Mouse (Mus musculus): ENCODE results near the gene Ankrd36. TPM values are rescaled to one million over a fixed set of nuclear protein-coding genes. Genes with fewer than 3 reads are reported as not detected.
"Not testable (repeated sequence)": the region's sequence is repeated elsewhere in the genome, so short reads cannot be mapped to it uniquely, and the experiment has no call there.

Ankrd36 gene
- not detected for total RNA-seq (2021)

DNA sequence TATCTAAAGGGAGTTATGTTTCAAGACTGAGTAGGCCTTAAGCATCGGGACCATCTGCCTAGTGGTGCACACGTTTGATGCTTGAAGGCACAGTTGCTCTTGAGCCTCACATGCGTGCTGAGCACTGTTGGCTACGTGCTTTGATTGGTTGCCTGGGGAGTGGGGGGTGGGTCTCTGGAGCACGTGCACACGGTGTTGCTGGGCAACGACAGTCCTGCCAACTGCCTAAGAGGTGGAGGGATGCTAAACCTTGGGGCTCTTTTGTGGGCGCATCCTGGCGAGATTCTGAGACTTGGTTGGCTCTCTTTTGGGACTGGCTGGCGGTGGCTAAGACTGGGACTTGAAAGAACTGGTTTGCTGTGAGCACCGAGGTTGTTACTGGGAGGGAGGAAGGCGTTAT is at the start of gene Ankrd36:
TSS of gene Ankrd36 (plus strand) at position 211 of the 400 bp plus-strand sequence.
- intact Hi-C loops (cut with DNase I), result no loop called here

DNA sequence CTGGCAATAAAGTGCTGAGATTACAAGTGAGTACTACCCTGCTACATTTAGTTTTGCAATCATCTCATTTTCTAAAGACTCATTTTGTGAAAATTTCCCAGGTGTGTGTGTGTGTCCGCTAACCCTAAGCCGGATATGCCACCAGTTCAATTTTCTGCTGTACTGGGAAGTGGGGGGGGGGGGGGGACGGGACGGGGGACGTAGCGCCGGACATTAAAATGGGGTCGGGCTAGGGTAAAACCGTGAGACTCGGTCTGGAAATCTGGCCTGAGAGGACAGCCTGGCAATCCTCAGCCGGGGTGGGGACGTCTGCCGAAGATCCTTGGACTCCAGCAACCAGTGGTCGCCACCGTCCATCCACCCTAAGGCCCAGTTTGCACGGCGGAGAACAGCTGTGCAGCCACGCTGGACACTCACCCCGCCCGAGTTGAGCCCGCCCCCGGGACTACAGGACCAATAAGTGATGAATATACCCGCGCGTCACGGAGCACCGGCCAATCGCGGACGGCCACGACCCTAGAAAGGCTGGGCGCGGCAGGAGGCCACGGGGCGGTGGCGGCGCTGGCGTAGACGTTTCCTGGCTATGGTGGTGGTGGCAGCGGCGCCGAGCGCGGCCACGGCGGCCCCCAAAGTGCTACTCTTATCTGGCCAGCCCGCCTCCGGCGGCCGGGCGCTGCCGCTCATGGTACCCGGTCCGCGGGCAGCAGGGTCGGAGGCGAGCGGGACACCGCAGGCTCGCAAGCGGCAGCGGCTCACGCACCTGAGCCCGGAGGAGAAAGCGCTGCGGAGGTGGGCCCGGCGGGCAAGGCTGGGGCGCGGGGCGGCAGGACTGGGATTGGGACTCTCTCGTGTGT is 48.8 kb upstream of the Ankrd36 start, which contains the start of gene Xbp1:
TSS of gene Xbp1 (plus strand) at position 248 of the 854 bp plus-strand sequence.
- intact Hi-C loops (cut with DNase I), result no loop called here
- DNase-seq, result peak; percentile 96 to 99

More for the DNA sequence above, at the start of gene Ankrd36:
- DNase-seq, result no peak

DNA sequence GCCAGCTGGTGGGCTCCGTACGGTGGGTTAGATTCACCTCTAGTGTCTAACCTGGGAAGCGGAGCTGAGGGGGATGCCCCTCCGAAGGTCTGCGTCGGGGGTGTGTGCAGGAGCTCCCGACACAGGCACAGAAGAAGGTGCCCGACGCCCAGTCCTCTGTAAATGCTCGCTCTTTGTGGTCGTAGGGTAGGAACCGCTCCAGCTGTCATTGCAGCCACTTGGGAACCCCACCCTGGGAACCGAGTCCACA is 48.3 kb upstream of the Ankrd36 start:
- DNase-seq, result peak in 1 of 2 experiments; percentile 57
- intact Hi-C loops (cut with DNase I), result no loop called here

DNA sequence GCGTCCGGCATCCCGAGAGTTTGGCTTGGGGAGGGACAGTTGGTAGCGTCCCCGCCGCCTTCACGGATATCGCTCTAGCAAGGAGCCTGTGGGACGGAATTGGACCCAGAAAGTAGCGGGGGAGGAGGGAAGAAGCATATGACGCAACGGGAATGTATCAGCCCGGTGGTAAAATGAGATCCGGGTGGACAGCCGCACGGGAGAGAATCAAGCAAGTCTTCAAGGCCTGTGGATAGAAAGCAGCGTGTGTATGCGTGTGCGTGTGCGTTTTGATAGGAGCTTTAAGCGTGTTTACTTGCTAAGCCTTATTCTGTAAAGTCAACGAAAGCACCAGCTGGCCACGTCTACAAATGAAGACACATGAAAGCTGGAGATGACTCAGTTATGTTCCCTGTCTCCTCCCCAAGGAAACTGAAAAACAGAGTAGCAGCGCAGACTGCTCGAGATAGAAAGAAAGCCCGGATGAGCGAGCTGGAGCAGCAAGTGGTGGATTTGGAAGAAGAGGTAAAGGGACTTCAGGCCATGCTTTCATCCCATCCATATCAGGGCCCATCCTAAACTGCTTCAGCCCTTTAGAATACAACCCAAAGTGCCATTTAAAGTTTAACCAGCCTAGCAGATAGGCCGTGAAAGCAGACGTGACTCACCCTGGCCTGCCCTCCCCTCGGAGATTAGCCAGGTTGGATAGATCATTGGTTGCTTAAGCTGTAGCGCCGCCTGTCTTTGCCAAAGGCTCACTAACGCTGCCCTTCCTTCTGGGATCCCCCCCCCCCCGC is 47.8 kb upstream of the Ankrd36 start:
- intact Hi-C loops (cut with DNase I), result loop anchor here (1.0 to 2.0 kb wide), 2 partner anchors 17 to 36 kb away; no protein-coding TSS in a partner anchor
- peak; percentile 67 to 77 for DNase-seq

DNA sequence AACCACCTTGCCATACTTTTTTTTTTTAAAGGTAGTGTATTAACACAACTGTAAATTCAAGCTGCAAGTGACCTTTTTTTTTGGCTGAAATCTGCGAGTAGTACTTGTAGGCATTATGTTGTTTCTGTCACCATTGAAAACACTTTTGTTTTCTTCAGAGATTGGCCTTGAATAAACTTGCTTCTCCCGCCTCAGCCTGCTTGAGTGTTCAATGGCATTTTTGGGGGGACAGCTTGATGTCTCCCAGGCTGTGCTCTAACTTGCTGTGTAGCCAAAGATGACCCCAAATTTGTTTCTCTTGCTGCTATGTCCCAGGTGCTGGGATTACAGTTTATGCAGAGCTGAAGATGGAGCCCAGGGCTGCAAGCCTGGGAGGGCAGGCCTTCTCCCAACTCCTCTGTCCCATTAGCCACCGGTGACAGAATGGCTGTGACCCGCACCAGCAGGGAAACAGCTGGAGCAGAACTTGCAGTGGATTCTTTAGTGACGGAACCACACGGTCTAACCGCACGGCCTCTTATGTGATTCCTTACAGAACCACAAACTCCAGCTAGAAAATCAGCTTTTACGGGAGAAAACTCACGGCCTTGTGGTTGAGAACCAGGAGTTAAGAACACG is 46.6 kb upstream of the Ankrd36 start:
- DNase-seq, result no peak
- intact Hi-C loops (cut with DNase I), result loop anchor here (1.0 to 2.0 kb wide), 2 partner anchors 16 to 38 kb away; no protein-coding TSS in a partner anchor

DNA sequence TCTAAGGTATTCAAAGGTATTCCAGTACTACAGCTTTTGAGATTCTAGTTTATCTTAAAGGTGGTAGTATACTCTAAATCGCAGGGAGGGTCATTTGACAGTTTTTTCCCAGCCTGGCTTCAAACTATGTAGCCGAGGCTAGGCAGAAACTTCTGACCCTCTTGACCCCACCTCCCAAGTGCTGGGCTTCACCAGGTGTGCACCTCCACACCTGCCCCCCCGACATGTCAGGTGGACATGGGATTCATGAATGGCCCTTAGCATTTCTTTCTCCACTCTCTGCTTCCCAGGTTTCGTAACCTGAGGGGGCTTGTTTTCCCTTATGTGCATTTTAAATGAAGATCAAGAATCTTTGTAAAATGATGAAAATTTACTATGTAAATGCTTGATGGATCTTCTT is 44.1 kb upstream of the Ankrd36 start:
- intact Hi-C loops (cut with DNase I), result no loop called here
- DNase-seq, result no peak

DNA sequence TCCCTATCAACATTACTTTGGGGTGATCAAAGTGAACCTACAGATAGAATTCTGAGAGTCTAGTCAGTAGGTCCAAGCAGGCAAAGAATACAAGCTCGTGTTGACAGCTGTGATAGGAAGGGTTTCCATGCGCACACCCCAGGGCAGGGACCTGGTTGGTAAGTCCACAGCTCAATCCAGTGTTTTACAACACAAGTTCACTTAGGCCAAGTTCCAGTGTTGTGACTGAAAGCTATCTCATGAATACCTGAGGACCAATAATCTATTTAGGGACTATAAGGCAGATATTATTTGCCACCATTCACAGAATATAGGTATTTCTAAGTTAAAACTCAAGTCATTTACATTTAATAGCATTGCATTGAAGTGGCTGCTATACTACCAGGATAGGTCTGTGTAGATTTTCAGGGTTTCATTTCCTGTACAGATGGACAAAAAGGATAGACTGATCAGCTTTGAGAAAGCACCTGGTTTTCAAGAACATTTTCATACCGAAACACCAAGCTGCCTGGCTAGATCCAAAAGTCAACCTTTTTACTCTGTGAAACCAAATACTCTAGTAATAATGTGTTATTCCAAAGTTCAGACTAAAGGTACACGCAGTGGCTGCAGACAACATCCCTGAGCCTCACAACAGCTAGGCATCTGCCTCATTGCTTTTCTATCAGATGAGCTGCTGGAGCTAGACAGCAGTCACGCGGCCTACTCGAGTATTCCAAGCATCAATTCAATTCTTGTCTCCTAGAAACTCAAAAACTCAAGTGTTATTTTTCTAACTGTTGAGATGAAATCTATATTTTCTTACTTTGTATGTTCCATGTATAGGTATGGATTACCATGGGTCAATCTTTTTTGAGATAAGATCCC is 42.7 kb upstream of the Ankrd36 start:
- no peak for DNase-seq
- intact Hi-C loops (cut with DNase I), result no loop called here

DNA sequence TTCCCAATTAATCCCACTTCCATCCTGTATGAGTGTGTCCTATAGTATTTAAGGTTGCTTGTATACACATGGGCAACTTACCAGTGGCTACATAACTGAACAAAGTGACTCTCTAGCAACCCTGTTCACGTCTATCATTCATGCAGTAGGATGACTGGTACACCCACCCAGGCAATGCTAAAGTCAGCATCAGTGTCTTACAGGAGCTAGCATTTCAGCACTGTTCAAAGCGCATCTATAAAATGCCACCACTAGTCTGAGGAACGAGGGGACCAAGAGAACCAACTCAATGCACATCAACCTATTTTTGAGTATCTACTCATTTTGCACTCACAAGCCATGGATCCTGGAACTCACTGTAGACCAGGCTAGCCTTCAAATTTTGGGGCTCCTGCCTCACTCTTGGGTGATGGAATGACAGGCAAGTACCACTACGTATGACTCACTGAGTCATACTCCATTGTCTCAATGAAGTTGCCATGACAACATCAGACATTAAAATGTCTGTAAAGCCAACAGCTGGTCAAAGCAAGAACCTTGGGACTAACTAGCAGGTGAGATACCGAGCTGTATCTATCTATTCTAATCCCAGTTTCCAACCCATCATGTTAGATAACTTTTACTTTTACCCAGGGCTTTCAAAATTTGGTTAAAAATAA is 41.5 kb upstream of the Ankrd36 start:
- intact Hi-C loops (cut with DNase I), result no loop called here

DNA sequence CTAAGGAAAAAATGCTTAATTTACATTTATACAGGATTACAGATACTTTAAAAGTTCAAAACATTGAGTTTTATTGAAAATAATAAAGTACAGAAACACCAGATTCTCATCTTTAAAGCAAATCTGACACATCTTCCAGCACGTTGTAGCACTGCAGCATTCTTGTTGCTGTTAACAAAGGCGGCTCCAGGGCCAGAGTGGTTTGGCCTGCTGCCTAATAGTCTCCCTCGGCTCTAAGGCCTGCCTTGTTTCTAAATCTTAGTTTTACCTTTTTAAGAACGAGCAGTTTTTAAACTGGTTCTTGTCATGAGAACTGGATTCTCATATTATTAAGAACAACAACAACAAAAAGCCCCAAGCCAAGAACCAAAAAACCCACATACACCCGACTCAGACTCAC is 40.6 kb upstream of the Ankrd36 start:
- DNase-seq, result no peak

More for the DNA sequence above, 41.5 kb upstream of the Ankrd36 start:
- DNase-seq, result no peak

DNA sequence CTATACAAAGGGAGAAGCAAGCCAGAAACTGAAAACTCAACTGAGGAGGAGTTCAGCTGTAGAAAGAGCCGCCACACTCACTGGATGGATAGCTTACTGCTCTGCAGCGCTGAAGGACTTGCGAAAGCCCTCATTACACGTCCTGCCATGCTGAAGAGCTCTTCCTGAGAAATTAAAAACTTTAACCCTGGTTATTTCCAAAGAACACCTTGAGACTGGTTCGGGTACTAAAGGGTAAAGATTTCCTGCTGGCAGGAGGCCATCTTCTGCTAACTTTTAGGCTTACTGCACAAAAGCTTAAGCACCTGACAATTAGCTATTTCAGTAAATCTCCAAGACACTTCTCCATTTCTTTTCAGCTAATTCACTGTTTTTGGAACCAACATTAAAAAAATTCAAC is 39.3 kb upstream of the Ankrd36 start:
- DNase-seq, result no peak
- intact Hi-C loops (cut with DNase I), result no loop called here

More for the DNA sequence above, 40.6 kb upstream of the Ankrd36 start:
- intact Hi-C loops (cut with DNase I), result no loop called here

DNA sequence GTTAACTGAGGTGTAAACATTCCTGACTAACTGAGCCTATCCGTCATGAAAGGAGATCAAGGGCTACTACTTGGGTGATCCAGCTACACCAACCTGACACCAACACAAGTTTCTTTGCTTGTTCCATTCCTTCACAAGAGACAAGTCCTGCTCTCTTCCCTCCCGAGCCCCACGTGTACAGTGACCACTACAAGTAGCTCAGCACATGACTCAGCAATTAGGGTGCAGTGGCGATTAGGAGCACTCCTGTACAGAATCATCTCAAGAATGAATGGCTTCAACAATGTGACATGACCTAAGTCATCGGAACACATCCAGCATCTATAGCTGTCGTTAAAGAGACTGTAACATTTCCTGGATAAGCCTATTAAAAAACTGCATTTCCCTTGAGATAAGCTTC is 38.8 kb upstream of the Ankrd36 start:
- intact Hi-C loops (cut with DNase I), result no loop called here
- no peak for DNase-seq

DNA sequence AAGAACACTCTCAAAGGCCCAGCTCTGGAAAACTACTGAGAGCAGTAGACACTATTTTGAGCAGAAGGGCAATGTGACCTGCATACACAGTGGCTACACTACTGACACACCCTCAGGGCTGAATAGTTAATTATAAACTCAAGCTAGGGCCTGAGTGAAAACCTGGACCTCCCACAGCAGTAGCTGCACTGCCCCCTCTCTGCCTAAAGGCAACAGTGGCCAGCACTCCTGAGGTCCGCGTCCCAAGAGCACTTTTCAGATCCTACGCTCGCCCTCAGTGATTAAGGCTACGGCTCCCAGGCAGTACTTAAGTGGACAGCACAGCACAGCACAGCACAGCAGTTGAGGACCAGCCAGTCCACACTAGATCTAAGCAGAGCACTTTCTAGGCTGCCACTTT is 36.4 kb upstream of the Ankrd36 start:
- no peak for DNase-seq
- intact Hi-C loops (cut with DNase I), result no loop called here

DNA sequence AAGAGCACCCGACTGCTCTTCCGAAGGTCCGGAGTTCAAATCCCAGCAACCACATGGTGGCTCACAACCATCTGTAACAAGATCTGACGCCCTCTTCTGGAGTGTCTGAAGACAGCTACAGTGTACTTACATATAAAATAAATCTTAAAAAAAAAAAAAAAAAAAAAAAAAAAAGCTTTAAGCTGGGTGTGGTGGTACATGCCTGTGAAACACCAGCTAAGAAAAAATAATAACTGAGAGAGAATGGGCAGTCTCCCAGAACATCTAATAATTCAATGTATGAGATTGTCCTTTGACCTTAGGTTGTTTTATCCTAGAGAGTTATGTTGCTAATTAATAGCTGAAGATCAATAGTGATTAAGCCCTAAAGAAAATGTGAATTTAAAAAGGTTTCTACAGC is 32.0 kb upstream of the Ankrd36 start:
- DNase-seq; intact Hi-C loops (cut with DNase I): not testable (repeated sequence)

DNA sequence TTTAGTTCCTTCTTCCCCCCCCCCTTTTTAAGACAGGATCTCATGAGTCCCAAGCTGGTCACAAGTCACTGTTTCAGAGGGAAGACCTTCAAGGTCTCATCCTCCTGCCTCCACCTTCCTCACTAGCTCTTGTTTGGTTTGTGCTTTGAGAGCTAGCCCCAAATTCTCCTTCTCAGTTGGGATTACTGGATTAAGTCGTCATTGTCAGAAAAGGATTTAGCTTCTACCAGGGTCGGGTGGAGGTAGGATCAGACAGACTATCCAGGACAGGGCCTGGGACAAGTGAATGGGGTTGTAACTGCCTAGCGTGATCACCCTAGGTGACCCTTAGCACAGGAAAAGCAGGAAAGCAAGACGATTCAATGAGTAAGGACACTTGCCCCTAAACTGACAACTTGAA is 29.2 kb upstream of the Ankrd36 start:
- DNase-seq, result no peak
- intact Hi-C loops (cut with DNase I), result no loop called here

DNA sequence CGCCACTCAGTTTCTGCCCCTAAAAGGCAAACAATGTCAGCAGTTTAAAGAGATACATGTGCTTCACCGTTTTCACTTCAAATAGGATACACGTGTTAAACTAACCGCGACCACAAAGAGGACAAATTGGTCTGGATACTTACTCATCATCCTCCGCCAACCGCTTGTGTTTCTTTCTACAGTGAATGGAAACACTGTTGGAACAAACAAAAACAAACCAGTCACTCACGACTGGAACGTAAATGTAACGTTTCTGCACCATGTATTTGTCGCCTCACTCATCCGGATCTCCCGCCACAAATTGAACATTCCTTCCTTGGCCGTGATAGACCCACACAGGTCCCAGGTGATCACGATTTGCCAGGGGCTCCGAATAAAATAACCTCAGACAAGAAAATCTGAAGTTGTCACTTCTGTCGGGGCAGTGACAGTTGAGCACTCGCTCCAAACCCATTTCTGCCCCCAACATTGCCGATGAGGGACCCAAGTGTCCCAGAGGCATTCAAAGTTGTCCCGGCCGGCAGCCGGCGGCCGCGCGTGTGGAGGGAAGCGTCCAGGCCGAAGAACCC is 28.2 kb upstream of the Ankrd36 start:
- DNase-seq, result no peak
- intact Hi-C loops (cut with DNase I), result no loop called here

DNA sequence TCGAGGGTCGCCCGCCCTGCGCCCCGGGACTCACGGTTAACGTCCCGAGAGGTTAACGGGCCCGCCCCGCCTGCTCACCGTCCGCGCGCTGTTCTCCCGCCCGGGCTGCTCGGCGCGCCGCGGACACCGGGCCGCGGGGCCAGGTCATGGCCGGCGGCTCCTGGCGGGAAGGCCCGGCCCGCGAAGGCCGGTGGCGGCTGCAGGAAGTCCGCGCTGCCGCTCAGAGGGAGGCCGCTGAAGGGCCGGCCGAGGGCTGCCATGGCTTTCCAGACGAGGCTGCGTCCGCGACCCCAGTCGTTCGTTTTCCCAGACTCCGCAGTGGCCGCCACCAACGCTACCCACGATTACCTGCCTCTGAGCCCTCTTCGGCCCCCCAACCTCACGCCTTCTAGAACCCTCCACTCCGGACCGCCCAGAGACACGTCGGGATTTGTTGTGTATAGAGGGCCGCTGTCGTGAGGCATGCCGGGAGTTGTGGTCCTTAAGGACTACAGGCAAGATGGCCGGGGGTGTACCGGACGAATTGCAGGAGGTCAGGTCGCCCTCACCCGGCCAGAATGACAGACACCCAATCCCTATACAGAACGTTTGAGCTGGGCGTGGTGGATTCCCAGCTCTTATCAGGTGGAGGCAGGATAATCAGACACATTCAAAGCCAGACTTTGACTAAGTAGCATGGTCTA is 27.5 kb upstream of the Ankrd36 start, which contains the start of gene Ccdc117:
TSS of gene Ccdc117 (minus strand) at position 389 of the 683 bp plus-strand sequence.
- DNase-seq, result peak; percentile 88 to 89
- intact Hi-C loops (cut with DNase I), result no loop called here

DNA sequence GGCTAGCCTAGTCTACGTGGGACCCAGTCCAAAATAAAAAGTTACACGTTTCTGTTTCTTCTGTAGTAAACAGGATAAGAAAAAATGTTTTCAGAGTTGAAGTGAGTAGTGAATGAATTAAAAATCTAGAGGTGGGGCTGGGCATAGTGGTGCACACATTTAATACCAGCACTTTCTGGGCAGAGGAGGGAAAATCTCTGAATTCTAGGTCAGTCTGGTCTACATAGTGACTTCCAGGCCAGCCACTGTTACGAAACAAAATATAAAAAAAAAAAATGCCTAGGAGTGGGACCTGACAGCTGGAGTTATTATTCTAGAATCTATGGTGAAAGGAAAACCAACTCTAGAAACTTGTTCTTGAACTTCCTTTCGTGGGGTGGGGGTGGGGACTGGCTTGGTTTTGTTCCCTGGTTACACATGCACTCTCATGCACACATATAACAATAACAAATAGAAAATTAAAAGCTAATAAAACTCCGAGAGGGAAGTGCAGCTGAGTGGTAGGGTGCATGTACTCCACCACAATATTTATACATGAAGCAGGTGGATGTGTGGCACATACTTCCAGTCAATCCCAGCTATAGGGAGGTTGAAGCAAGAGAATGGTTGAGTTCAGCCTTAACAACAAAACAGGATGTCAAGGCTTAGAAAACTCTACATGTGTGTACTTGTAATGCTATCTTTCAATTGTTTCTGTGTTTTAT is 26.9 kb upstream of the Ankrd36 start:
- DNase-seq, result no peak
- intact Hi-C loops (cut with DNase I), result no loop called here

DNA sequence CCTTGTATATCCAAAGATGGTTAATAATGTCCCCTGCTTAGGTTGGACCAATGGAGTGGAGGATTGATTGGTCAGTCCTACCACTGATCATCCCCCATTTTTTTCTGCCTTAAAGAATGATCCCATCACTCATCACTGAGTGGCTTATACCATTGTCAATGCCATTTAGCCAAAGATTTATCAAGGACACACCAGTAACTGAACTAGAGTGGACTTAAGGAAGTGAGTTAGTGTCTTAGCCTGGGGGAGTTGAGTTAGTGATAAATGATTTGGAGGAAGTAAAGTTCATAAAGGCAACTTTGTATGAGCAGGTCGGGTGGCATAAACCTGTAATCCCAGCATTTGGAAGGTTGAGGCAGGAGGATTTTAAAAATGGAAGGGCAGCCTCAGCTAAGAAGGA is 26.2 kb upstream of the Ankrd36 start:
- no peak for DNase-seq
- intact Hi-C loops (cut with DNase I), result no loop called here

Measured in heart, postnatal 36 days (tissue).